Mouse (Mus musculus) thymus, postnatal 4 days (tissue): ENCODE measurements at regions not wholly inside any gene's neighbourhood (a gene's known extent, or its start where the extent isn't known, plus 50 kb on each side); places are given as distances from the start of the nearest gene placed in this dataset.

Source experiments
- DNase-seq: peaks from one replicate; pipeline ENCODE4 v3.0.0; 2021

DNA sequence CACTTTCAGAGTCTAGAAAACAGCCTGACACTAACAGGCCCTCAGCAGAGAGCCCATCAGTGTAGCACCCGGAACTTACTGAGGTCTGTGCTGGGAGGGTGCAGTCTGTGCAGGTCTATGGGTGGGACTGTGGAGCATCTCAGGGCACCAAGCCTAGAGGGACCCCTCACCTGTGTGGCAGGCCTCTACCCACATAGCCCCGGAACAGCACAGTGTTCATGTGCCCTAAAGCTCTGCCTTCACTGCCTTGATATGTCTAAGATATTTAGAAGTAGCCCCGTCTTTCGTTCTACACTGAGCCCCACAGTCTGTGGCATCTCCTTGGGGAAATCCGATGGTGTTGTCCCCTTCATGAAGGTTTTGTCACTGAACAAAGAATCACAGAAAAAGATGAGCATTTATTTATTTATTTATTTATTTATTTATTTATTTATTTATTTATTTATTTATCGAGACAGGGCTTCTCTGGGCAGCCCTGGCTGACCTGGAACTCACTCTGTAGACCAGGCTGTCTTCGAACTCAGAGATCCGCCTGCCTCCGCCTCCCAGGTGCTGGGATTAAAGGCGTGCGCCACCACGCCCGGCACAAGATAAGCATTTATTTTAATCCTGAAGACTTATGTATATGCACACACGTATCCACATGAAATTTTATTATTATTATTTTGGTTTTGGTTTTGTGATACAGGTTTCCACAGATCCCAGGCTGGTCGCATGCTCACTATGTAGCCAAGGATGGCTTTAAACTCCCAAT, 55.2 kb upstream of the Parp11 start:
- no peak for DNase-seq

DNA sequence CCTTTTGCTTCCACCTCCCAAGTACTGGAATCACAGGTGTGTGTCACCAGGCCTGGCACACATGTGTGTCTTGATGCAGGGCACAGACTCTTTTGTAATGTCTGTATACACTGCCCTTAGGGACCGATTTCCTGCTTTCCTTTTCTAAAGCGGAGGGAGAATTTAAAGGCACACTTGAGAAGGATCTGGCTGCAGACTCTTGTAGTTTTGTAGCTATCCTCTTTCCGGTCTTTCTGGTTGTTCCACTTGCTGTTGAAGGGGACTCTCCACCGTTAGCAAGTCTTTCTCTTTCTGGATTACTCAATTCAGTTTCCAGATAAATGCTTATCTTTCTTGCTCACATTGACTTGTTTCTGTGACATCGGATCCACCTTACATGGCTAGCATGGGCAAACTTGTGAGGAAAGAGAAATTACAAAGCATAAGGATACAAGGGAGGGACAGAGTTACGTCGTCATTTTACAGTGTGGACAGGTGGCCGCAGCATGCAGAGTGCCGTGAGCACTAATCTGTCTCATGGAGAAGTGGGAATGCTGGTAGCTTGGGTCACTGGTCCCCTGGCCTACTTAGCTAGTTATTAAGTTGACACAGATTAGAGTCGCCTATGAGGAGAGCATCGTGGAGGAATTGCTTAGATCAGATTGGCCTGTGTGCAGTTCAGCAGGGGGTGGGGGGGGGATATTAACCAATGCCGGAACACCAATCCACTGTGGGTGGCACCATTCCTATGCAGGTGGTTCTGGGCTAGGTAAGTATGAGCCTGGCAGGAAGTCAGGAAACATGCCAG, 54.4 kb upstream of the Parp11 start:
- DNase-seq: no peak

DNA sequence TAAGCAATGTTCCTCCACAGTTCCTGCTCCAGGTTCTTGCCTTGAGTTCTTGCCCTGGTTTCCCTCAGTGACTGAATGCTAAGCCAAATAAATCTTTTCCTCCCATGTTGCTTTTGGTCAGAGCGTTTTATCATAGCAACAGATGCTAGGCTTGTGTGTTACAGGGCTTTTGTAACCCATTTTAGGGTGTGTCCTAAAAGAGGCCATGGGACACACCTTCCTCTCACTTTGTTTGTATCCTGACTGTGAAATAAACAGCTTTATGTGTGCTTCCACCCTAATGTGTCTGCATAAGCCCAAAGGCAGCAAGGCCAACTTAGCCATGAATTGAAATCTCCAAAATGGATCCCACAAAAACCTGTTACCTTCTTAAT, 53.9 kb upstream of the Parp11 start:
- DNase-seq: no peak

DNA sequence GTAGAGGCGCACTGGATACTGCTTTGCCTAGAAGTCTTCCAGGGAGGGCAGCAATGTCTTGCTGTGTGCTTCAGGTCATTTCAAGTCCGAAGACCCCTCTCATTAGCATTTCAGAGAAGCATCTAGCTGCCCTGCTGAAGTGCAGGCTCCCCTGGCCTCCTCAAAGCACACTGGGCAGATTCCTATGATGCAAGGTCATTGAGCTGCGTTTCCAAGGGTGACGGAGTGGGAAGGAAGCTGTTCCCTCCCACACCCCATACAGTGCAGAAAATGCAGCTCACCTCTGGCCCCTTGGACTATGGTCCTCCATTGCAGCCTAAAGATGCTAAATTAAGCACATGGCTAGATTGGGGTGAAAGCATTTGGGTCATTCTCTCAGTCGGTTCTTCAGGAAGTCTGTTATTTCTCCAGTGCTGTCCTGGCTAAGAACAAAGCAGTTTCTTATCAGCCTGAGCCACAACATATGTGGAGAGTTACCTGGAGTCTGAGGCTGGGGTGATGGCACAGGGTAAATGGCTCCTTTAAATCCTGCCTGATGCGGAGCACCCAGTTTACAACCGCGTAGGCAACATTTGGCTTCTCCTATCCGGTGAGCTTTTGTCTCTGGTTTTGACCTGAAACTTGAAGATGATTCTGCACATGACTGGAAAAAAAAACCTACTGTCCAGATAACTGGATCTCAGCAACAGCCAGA, 52.6 kb upstream of the Parp11 start:
- DNase-seq: no peak
